Mouse (Mus musculus): ENCODE results near the gene Myo3b.

Myo3b gene

DNA sequence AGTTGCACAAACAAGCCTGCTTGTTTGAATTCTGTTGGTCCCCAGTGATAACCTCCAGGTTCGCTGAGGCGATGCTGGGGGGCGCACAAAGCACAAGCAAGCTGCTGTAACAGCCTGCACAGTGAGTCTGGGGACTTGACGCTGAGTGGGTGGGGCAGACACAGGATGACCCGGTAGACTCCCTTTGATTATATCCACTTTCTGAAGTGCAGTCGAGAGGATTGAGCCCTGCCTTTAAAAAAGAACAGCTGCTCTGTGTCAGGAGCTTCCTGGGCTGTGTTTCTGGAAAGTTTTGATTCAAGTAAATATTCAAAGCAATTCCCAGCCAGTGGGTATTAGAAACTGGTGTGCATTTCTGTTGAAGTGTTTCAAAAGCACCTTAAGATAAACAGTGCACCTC is 341.0 kb downstream of the Myo3b start:
- DNase-seq: no peak

DNA sequence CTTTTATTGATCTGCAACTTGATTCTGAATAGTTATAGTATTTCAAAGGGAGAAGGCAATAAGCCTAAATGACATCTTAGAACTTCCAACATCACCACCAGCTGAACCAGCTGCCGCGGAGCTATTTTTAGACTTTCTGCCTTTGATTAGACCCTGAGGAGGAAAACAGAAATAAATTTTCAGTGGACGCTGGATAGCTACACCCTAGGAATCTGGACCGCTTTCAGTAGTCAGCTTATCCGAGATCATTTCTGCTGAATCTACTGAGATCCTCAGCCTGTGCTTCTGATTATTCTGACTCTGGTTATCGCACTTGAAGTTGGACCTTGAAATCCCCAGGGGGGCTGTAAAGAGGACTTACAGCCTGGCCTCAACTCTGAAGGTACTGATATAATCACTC is 349.7 kb downstream of the Myo3b start:
- peak; percentile 6 for DNase-seq

- no peak for DNase-seq
Observed at GRCm38 (mm10) chr2:70389162-70389561, 350.2 kb downstream of the Myo3b start.

- peak; percentile 14 for DNase-seq
Observed at GRCm38 (mm10) chr2:70397734-70398276, 358.9 kb downstream of the Myo3b start.

DNA sequence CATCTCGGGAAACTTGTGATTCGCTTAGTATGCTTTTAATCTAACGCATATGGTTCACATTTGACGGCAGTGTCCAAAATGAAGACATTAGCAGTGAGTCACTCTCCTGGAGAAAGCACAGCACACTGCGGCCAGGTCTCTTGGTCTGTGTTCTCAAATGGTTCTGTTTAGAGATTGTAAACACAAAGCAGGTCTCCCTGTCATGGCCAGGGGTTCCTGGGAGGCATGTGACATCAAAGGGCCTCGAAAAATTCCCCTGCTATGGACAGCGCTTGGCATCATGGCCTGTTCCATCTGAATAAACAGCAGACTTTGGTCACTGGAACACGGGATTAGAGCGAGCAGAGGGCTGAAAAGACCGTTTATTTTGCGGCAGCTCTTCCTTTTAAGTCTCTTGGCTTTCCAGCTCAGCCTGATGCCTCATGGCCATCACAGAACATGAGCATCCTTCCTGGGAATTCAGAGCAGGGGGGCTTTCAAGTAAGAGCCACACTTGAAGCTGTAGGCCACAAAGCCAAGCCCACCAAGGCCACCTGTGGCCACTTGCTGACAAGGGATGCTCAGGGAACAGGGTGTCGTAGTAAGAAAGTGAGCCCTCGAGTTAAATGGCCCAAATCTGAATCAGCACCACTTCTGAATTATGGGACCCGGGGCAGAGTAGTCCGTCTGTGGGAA is 360.7 kb downstream of the Myo3b start:
- DNase-seq: peak; percentile 38

DNA sequence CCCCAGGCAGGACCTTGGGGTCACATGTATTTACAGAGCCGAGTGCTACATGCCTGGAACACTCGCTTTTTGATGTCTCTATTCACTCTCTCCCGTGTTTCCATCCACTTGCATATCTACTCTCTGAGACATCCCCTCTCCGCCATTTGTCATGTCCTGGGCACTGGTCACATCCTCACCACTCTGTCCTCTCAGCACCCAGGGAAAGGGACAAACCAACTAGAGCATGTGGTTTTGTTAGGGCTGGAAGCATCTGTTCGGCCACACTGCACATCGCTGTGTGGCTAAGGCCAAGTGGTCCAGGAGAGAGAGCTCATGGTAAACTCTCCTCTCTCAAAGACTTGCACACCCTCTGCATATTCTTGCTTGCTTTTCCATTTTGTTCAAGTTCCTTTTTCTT is 361.4 kb downstream of the Myo3b start:
- DNase-seq: no peak

GRCm38 (mm10) chr2:70404301-70404700 is 365.4 kb downstream of the Myo3b start:
- DNase-seq: no peak

- no peak for DNase-seq
Observed at GRCm38 (mm10) chr2:70406846-70407245, 367.9 kb downstream of the Myo3b start.

DNA sequence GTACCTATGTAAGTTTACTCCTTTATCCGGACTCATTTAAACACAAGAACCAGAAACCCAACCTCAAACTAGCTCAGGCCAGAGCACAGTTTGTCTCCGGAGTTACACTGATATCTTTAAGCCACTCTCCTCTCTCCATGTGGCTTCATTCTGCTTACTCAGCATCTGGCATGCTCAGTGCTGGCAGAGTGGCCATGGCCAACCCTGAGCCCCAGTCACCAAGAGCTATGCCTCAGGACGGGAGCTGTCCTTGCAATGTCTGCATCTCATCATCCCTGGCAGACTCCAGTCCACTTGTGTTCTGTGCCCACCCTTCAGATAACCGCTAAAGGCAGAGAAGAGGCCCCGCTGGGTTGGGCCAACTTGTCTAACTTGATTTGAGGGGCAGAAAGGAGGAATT is 368.8 kb downstream of the Myo3b start:
- no peak for DNase-seq

DNA sequence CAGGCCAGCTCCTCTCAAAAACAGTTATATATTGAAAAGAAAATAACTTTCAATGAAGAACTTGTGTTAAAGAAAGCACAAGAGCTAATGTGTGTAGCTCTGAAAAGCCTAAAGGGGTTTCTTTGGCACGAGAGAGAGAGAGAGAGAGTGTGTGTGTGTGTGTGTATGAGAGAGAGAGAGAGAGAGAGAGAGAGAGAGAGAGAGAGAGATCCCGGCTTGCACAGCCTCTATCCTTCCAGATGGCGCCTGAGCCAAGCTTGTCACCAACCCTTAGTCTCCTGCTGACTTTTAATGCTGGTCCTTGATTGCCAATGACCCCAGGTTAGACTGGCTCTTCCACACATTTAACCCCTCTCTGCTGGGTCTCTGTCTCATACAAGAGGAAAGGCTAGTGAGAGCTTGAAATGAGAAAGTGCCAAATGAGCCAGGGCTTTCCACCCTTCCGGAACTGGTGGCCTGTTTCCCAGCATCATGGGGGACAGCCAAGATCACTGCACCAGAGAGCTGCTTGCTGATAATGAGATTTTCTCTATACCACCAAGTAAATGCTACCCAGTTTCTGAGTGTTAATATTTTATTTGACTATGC is 371.5 kb downstream of the Myo3b start:
- no peak for DNase-seq

DNA sequence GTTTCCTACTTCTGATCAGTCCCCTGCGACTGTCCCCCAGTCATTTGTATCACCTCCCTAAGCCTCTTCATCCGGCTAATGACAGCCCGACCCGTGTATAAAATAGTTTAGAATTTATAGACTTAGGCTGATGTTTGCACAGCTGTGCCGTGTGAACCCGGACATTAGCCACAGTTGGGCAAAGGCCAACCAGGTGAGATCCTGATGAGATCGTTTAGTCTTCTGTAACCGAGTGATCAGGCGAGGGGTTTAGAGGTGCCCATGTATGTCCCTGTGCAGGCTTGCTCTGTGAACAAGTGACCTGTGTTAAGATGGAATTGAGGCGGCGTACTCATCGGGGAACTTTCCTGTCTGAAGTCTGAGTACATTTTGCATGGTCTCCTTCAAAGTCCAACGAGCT is 373.4 kb downstream of the Myo3b start:
- no peak for DNase-seq

- DNase-seq: no peak
Observed at GRCm38 (mm10) chr2:70414386-70414785, 375.5 kb downstream of the Myo3b start.

- DNase-seq: no peak
Observed at GRCm38 (mm10) chr2:70415521-70415920, 376.6 kb downstream of the Myo3b start.

GRCm38 (mm10) chr2:70419336-70419735 is 380.4 kb downstream of the Myo3b start:
- DNase-seq: no peak

GRCm38 (mm10) chr2:70421144-70421874 is 382.4 kb downstream of the Myo3b start:
- no peak for DNase-seq

GRCm38 (mm10) chr2:70425611-70426010 is 386.7 kb downstream of the Myo3b start:
- DNase-seq: no peak

DNA sequence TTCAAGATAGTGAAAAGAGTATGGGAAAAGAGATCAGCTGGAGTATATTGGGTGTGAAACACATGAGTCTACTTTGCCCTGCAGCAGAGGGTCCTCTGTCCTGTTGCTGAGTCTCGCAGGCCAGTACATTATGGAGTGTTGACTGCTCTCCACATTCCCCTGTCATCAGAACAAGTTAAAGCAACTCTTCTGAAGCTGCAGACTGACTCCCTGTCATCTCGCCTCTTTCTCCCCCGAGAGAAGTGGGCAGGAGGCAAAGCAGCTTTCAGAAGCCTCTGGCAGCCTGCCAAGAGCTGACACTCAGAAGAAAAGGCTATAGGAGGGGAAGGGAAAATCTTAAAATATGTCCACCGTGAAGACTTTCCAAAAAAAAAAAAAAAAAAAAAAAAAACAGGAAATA is 404.1 kb downstream of the Myo3b start:
- DNase-seq: no peak

DNA sequence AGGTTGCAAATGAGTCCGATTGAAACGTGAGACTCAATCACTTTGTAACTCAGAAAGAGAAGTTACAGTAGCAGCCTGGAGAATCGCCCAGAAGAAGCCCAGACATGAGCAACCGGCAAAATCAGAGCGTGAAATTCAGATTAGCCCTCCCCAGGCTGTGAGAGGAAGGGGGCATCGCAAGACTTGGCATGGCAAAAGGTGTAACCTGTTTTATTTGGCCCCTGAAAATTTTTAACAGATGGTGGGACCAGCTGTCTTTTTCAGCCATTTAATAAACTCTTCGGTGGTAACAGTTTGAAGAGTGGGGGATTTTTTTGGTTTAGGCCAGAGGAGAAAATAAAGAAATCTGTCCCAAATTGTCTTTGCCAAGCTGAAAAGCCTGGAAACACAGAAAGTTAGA is 405.2 kb downstream of the Myo3b start:
- no peak for DNase-seq

DNA sequence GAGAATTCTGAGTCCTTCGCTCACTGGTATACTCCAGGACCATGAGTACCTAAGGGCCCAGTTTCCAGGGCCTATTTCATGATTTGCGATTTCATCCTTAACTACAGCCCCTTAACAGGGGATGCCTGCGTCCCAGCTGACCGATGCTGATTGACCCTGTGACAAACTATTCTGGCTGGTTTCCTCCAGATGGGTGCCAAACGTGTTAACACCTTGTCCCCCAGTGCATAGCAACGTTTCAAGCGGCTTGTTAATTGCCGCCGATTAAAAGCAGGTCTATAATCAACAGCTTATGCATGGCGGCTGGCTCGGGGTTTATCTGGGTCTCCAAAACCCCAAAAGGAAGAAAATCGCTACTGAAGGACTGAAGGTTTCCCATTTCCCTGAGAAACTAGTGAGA is 417.3 kb downstream of the Myo3b start:
- DNase-seq: no peak

GRCm38 (mm10) chr2:70463606-70464005 is 424.7 kb downstream of the Myo3b start:
- DNase-seq: no peak

DNA sequence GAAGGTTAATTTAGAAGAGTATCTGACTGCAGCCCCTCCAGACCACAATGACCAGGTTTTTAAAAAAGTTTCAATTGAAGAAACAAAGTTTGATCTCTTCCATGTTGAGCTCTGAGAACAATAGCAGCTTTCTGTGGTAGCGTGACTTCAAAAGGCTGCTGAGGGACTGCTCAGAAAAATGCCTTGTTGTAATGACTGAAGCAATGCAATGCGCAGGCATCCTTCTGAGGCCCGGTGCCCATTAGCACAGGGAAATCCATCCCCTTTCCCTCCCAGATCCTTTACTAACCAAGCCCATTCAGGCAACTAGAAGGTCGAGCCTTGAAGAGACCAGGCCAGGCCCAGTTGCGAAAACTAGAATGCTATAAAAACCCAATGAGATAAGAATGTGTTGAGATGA is 432.2 kb downstream of the Myo3b start:
- no peak for DNase-seq

- DNase-seq: peak; percentile 17
Observed at GRCm38 (mm10) chr2:70471861-70472620, 433.1 kb downstream of the Myo3b start.
